Mouse (Mus musculus) ovary, postnatal 10 days (tissue): ENCODE measurements around the gene Prkce.

Source experiments
- DNase-seq: peaks from one replicate; pipeline ENCODE4 v3.0.0; 2022; ENCODE audit warnings: low spot score

Prkce gene

DNA sequence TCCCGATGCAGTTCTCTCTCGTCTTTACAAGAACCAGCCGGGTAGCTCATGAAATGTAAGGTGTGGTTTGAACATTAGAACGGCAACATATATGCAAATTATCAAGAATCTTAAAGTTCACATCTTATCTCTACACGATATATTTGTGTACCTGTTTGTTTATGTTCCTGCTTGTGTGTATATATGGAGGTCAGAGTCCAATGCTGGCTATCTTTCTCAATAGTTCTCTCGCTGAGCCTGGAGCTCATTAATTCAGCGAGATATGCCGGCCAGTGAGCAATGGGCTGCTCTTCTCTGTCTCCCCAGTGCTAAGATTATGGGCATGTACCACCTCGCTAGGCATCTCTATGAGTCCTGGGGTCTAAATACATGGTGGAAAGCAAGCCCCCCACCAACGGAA, 356.3 kb downstream of the Prkce start:
- DNase-seq, result no peak

DNA sequence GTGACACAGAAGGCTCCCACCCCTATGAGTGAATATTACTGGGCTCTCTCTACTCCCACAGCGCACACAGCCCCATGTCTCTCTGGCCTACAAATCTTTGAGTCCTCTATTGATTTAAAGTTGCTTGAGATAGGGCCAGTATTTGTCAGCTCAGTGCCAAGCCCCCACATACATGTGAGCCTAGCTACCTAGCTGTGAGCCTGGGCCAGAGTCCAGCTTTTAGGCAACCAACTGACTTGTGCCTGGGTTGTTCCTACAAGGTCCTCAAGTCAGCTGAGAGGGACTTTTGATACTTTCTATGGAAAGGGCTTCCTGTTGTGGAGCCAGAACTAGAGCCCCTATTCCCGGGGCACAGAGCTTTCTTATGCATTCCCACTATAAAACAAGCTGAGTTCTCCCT, 357.5 kb downstream of the Prkce start:
- no peak for DNase-seq

DNA sequence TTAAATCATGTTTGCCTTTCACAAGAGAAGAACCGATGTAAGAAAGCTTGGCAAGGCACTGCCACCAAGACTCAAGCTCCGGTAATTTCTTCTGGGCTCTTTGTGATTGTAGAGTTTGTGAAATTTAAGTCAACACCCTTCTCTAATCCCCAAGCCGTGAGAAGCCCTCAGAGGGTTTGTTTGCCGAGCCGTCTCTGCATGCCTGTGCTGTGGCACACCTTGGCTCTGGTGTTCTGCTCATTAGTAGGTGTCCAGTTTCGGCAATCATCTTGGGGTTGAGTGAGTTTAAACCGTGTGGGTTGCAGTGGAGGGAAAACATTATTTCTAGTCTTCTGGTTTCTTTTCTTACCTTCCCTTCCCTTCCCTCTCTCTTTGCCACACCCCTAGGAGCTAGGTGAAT, 358.4 kb downstream of the Prkce start:
- DNase-seq, result no peak

DNA sequence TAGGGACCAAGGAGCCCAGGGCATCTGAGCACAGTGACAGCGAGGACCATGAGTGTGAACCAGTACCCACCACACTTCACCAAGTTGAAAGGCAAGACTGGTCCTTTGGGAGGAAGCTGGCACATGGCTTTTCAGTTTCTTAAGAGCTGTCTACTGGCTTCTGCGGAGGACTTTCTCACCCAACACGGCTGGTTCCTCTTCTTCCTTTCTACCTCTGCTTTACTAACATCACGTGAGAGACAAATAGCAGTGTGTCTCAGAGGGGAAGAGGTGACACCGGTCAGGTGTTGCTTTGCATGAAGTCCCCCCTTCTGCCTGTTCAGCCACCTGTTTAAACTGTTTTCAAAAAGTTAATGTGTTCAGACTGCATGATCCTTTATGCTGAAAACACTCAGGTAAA, 359.7 kb downstream of the Prkce start:
- DNase-seq, result no peak

DNA sequence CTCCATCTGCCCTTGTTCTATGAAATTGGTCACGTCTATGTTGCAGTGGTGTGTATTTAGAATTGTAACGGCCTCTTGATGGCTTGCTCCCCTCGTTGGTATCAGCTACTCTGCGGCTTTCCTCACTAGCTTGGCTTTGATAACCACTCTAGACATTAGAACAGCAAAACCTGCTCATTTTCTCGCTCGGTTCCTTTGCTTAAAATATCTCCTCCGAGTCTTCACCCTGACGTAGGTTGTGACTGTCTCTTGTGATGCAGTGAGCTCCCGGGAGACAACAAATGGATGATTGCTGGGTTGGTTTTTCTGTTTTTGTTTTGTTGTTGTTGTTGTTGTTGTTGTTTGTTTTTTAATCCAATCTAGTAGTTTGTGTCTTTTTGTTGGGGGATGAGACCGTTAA, 361.4 kb downstream of the Prkce start:
- no peak for DNase-seq

DNA sequence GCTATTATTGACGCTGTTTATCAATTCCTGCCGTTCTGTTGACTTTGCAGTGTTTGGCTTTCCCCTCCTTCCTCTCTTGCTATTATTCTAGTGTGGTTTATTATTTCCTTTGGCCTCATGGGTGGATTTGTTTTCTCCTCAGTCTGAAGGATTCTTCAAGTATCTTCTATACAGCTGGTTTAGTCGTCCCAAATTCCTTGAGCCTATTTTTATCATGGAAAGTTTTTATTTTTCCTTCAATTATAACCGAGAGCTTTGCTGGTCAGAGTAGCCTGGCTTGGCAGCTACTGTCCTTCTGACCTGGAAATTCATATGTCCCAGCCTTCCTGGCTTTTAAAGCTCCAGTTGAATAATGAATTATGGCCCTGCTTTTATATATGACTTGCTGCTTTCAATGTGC, 361.8 kb downstream of the Prkce start:
- no peak for DNase-seq

DNA sequence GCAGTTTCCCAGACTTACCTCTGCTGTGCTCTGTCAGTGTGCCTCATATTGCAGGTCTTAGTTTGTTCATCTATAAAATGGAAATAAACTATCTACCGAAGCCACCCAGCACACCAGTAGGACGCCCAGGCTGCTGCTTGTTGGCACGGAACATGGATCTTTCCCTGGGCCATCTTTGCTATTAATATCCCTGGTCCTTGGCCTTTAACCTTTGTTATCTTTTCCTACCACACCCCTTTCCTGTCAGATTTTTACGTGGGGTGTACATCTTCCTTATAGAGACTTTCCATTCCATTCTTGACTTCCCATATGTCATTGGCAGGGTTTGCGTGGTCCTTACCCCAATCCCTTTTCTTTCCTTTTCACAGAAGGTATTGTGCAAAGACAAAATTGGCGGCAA, 363.6 kb downstream of the Prkce start:
- no peak for DNase-seq

DNA sequence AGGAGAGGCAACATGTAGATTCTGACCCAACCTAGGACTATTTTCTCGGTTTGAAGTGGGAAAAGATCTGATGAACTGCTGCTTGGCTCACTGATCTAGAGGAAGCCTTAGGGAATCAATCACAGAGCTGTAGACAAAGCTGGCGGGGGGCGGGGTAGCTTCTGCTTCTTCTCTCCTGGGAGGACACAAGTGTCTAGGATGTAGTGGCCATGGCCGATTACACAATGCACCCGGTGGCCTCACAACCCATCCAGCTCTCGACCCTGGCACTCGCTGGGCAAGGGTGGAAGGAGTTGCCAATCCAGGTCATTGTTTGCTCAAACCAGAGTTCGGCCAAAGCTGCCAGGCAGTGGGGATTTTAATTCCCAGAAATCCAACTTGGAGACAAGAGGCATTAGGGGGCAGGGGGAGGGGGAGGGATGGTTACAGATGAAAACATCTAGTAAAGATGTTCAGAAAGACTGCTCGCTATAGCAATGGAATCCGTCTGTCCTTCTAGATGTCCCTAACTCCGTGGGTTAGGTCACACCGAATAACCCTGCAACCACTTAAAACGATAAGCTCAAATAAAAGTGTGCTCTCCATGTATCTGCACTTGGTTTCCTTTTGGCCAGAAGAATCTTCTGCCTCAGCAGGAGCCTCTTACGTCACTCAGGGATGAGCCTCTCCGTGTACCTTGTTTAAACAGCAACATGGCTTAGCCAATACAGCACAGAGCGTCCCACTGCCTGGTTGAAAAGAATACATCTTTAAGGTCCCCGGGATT, 365.4 kb downstream of the Prkce start:
- DNase-seq, result no peak

DNA sequence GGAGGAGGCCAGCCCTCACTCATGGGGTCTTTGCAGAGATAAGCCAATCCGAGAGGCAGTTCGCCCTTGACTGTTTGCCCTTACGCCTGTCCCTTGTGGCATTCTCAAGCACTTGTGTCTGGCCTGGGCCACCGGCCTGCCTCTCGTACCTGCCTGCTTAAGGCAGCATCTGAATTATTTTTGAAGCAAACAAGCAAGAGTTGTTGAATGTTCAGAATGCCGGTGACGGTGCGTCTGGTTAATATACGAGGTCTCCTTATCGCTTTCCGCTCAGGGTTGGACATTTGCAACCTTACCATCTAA, 365.9 kb downstream of the Prkce start:
- DNase-seq, result no peak

DNA sequence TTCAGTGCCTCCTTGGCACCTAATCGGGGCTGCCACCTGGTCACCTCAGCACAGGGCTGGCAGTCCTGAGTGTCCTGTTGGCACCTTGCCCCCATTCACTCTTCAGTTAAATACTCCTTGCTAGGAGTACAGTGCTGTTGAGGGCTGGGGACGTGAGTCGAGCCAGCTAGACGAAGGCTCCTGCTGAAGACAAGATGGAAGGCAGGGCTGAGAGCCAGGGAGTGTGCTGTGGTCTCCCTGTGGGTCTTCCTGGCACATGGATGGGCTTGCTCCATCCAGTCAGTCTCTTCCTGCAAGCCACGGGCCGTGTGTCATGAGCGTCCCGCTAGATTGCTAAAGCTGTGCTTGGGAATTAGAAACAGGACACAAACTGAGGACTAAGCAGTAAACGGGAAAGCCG, 367.5 kb downstream of the Prkce start:
- DNase-seq, result no peak

DNA sequence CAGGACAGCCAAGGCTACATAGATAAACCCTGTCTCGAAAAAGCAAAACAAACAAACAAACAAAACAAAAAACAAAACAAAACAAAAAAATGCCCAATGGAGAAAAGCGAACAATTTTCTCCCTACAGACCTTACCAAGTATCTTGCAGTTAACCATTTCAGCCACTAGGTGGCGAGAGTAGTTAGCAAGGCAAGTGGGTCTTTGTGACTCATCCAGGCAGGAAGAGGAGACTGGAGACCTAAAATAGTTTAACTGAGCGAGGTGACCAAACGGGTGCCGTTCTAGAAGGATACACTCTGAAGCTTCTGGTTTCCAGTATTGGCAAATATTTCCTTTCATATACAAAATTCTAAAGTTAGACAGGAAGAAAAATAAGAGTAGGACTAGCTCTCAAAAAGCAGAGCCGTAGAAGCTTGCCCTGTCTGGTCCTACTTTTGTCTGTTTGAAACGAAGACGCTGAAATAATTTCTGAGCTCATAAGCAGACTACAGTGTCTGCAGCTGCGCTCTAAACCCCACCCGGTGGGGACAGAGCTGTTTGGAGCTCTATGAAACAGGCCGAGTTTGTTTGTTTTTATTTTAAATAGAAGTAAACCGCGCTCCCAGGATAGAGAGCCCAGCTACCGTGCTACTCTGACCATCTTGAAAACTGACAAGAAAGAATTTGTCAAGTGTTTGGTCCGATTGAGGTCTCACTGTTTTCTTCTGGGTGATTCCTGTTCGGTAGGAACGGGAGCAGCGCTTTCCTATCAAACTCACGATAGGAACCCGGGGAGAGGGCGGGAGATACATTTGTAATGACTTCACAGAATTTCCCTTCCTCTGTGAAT, 368.5 kb downstream of the Prkce start:
- peak; percentile 59 for DNase-seq

DNA sequence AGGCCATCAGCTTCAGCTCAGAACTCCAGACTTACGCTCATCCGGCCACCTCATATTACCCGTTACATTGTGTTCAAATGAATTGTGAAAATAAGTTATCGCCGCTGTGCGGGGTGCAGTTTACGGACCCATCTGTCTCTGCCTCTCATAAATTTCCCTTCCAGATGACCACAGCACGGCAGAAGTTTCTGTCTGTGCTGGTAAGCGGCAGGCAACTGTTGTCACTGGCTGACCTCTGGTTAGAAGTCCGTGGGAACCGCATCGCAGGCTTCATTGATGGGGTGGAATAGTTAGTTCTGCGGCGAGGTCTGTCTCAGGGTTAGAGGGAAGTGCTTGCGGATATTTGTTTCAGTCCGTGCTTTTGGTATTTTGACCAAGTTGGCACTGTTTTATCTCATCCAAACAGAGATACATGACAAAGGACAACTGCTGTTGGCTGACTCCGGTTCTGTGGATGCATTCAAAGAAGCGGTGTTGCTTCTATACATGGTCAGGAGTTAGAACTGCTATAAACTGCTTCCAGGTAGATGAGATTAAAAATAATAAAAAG, 372.4 kb downstream of the Prkce start:
- no peak for DNase-seq

DNA sequence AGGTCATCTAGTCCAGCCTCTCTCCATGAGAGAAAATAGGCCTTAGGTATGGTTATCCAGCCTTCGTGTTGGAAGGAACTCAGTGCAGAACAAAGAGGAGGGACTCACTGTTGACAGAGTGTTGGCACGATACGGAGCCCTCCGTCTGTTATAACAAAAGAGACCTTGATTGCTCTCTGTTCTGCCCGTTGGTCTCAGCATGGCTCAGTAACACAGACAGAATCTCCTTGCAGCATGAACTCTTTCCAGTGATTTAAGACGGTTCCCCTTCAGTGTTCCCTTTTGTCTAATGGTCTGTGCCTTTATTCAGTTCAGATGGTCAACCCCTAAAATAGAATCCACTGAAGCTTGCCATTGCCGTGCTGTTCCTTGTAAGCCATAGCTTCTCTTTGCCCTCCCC, 378.9 kb downstream of the Prkce start:
- no peak for DNase-seq

DNA sequence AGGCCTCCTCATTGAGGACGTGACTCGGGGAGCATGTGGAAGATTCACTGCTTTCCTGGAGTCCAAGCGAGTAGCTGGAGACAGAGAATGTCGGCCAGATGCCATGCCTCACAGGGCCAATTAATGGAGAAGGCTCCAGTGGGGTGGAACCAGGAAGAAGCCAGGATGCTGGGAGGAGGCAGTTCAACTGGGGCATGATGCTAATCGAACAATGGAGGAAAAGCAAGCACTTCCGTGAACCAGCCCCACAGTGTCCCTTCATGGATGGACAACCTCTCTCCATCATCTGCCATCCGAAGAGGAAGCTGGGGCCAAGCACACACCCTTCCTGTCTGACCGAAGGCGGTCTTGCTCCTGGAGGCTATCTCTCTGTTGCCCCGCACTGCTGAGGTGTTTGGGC, 381.5 kb downstream of the Prkce start:
- no peak for DNase-seq

DNA sequence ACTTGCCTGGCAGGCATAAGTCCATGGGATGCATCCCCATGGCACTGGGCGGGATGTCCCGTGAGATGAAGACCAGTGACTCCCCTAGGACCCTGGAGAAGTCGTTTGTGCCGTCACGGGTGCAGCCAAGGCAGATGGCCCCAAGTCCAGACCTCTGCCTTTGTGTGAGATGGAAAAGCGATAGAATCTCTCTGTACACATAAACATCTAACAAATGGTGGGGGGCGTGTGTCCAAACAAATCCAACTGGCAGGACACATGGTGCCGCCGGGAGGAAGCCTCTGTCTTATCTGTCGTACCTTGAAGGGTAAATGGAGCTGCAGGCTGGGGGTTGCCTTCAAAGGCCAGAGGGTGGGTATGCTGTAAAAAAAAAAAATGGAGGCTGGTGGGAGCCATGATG, 384.0 kb downstream of the Prkce start:
- no peak for DNase-seq

DNA sequence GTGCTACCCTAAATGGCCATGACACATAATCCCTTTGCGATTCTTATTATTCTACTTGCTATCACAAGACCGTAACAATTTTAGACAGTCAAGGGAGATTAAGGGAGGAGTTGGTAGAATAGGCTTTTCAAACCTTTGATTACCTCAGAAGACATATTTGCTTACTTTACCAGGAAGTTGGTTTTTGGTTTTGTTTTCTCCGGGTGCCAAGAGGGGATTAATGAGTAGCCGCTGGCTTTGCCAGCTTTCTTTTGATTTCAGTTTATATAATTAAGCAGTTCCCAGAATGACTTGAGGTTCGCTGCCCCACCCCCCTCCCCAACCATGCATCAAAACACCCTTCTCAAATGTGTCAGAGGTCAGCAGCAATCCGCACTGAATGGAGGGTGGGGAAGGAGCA, 384.4 kb downstream of the Prkce start:
- DNase-seq, result no peak

DNA sequence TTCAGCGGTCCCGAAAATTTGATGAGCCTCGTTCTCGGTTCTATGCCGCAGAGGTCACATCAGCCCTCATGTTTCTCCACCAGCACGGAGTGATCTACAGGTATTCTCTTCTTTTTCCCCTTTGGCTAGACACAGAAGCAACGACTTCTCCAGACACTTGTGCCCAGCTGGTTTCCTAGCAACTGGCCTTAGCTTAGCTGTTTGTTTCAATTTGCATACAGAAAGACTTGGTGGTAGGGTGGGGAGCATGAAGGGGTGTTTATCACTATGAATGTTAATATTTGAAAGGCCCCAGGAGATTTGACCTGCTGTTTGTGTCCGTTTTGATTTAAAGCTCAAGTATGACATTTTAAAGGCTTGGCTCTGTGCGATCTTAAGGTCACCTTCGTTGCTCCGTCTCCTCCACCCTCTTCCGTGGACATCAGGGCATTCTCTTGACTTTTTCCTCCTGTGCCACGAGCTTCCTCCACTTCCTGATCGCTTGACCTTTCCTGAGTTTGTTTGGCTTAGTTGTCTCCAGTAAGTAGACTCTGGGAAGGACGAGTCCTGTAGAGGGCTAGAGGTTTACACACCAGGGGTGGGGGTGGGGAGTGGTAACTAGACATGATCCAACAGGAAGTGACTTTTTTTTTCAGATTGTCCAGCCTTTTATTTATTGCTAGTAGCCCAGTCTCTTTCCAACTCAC, 391.8 kb downstream of the Prkce start:
- DNase-seq, result no peak

DNA sequence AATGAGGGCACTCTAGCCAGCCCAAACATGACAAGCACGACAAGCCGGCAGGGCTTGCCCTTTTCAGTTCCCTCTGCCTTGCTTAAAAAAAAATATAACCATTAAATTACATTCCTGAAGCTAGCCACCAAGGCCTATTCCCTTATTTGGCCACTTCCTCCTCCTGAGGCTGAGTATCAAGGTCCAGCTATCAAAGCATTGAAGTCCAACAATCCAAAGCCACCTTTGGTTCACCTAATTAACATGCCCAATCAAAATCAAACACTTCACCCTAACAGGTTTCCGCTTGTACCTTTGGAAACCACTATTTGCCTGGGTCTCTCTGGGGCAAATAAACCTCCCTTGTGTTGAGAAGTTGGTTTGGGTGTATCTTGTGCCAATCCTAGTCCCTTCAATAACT, 392.9 kb downstream of the Prkce start:
- DNase-seq, result no peak

DNA sequence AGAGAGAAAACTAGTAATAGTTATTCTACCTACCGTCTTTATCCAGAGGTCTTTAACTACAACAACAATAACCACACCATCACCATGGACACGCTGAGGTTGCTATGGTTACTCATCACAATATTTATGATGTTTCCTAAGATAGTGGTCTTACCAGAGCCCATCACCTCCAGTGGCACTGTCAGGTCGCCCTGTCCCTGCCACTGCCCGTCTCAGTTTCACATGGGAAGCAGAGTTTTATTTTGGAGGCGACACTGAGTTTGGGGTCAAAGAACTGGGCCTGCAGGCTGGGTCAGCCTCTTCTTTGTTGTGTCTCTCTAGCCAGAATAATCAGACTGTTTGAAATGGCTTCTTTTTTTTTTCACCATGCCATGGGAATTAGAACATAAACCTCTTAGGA, 402.9 kb downstream of the Prkce start:
- DNase-seq, result no peak

DNA sequence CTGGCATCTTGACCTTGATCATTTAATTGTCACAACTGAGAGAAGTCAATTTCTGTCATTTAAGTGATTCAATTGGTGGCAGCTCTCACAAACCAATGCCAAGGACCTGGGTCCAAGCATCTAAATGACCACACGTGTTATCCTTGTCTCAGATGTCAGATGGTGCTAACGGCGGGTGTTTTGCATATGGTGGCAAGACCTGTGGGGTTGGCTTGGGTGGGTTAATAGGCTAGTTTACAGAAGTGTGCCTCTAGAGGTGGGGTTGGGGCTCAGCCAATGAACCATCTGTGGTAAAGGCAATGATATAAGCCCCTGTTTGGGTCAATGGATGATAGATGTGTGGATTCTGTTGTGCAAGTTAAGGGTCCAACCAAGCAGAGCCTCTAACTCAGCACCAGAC, 403.7 kb downstream of the Prkce start:
- no peak for DNase-seq

DNA sequence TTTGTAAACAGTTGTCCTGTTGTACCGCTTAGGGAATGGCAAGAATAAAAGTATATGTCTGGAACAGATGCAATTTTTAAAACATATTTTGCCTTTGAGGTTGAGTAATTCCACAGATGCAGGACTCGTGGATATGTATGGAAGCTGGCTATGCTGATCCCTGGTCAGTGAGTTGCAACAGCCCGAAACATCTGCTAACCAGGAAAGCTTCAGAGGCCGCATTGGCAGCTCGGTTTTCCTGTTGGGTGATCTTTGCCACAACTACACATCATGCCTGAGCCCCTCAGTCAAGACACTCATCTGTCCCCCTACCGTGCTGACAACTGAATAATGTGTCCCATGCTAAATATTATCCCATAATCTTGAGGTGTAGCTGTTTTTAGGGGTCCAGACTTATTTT, 404.6 kb downstream of the Prkce start:
- no peak for DNase-seq

DNA sequence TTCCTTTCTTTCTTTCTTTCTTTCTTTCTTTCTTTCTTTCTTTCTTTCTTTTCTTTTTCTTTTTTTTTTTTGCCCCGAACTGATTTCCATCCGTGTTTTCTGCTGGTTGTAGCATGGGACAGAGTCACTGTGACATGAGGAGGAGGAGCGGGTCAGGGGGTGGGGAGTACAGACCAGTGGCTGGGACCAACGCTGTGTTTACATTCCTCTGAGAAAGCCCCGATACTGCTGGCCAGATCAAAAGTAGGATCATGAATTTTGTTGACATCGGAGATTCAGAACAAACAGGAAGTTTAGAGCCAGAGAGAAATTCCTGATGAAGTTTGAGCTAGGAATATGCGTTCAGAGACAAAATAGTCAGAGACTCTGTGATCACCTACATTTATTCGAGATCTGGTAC, 405.0 kb downstream of the Prkce start:
- no peak for DNase-seq
